Mouse (Mus musculus) G1E (cell line): ENCODE measurements around the gene Gja5.

Source experiments
- CTCF ChIP-seq: IDR thresholded peaks from 2 replicates; pipeline ENCODE4 v1.5.1; 2012; ENCODE audit warnings: low read depth, low read length, inconsistent platforms, mixed read lengths
- GATA2 ChIP-seq: IDR thresholded peaks from 2 replicates; pipeline ENCODE4 v1.6.1; 2012; ENCODE audit warnings: low read depth, low read length, inconsistent platforms, borderline replicate concordance

GRCm38 (mm10) chr3:96872501-96872900 lies 32.0 kb upstream of the Gja5 start:
- TF ChIP-seq CTCF (no peak), GATA2 (no peak)
